Mouse (Mus musculus): Measurements from ENCODE around the gene Scg5.

The Scg5 gene

DNA sequence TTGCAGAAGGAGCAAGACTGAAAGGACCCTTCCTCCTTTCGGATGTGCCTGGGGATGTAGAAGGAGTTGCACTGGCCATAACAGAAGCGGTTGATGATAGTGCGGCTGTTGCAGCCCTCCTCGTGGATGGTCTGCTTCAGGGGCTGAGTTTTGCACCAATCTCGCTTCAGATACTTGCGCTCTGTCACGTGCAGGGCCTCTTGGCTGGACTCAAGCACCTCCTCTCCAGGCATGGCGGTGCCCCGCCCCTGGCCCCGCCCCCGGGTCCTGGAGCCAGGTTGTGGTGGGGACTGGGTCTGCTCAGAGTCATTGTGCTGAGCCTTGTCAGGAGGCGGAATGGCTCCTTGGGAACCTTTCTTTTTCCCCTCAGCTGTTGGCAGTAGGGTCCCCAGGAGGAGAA, 79.2 kb downstream of the Scg5 start:
- H3K4me3 ChIP-seq (replicated peaks; ENCODE audit: low read length): peak overlapping the region; percentile 43
- TF ChIP-seq POU5F1 (IDR thresholded peaks at IDR 0.05; ENCODE audit: borderline replicate concordance, low read length) (no peak), CTCF (conservative IDR thresholded peaks at IDR 0.05; ENCODE audit: low read length) (no peak), NANOG (IDR thresholded peaks at IDR 0.05; ENCODE audit: borderline replicate concordance, low read length) (no peak)
- no peaks in the 10 kb centered on the region for H3K36me3 ChIP-seq (ENCODE audit: insufficient read depth, low read length)
- H3K9me3 ChIP-seq (ENCODE audit: low read length): no peaks in the 10 kb centered on the region
- peaks cover 14% of the 10 kb centered on the region for H3K4me1 ChIP-seq (replicated peaks; ENCODE audit: low read depth, low read length)
- H3K27me3 ChIP-seq (ENCODE audit: insufficient read depth, low read length): peaks cover 18% of the 10 kb centered on the region

DNA sequence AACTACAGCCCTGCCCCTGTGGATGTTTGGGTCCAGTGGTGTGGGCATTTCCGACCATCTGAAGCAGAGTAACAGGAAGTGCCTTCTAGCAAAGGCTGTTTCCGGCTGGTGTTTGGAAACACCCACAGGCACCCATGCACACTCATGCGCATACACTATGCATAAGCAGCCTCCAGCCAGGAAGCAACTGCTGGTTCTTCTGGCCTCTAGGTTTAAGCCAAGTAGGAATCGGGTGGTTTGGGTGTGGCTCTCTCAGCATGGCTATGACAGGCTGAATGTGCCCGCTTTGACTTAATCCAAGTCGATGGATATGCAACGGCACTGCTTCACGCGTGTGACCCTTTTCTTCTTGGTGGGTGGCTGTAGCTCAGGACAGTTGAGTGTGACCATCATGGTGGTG, 79.6 kb downstream of the Scg5 start:
- peaks cover 16% of the 10 kb centered on the region for H3K27me3 ChIP-seq (ENCODE audit: insufficient read depth, low read length)
- H3K4me3 ChIP-seq (replicated peaks; ENCODE audit: low read length): peak overlapping the region; percentile 43
- peaks cover 14% of the 10 kb centered on the region for H3K4me1 ChIP-seq (replicated peaks; ENCODE audit: low read depth, low read length)
- H3K9me3 ChIP-seq (ENCODE audit: low read length): no peaks in the 10 kb centered on the region
- no peaks in the 10 kb centered on the region for H3K36me3 ChIP-seq (ENCODE audit: insufficient read depth, low read length)
- TF ChIP-seq POU5F1 (IDR thresholded peaks at IDR 0.05; ENCODE audit: borderline replicate concordance, low read length): peak; percentile 69; the same call in 1 of the 2 replicates
- TF ChIP-seq CTCF (conservative IDR thresholded peaks at IDR 0.05; ENCODE audit: low read length): no peak

DNA sequence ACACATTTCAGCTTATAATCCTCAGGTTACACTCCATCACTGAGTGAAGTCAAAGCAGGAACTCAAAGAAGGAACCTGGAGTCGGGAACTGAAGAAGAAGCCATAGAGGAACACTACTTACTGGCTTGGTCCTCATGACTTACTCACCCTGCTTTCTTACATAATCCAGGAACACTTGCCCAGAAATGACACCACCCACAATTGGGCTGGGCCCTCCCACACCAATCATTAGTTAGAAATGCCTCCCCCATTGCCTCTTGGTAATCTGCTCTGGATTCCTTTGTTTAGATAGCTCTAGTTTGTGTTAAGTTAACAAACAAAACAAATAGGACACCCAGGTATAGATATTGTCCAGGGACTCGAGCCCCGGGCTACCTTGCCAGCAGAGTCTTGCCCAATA, 100.3 kb downstream of the Scg5 start:
- Histone ChIP-seq H3K4me1 (replicated peaks; ENCODE audit: low read depth, low read length) (no peaks in the 10 kb centered on the region), H3K36me3 (ENCODE audit: insufficient read depth, low read length) (no peaks in the 10 kb centered on the region), H3K9me3 (ENCODE audit: low read length) (no peaks in the 10 kb centered on the region), H3K27me3 (ENCODE audit: insufficient read depth, low read length) (no peaks in the 10 kb centered on the region), H3K4me3 (replicated peaks; ENCODE audit: low read length) (peak overlapping the region; percentile 45; the same call in 1 of the 2 replicates)
- no peak for TF ChIP-seq POU5F1 (IDR thresholded peaks at IDR 0.05; ENCODE audit: borderline replicate concordance, low read length)
- TF ChIP-seq NANOG (IDR thresholded peaks at IDR 0.05; ENCODE audit: borderline replicate concordance, low read length): no peak
- TF ChIP-seq CTCF (conservative IDR thresholded peaks at IDR 0.05; ENCODE audit: low read length): no peak
